In genomic region chr14:57565626-57566025, GRCm38 (mm10) we compare ENCODE assay signal across 12 mouse cellular contexts. TPM values are rescaled to one million over a fixed set of nuclear protein-coding genes. Genes with fewer than 3 reads are reported as not detected.
"Had no signal": no experiment of that assay in that cellular context is flagged by ENCODE, and none has a peak within 500 bp of the region (broad histone marks: within the 10 kb centered on the region; RNA-seq: fewer than 3 reads in every experiment).

No protein-coding gene starts in this region.

- DNase-seq: kidney, postnatal 10 days; kidney, postnatal 36 days; layer of hippocampus, postnatal 36 days; liver, embryonic 13.5 days; lung, embryonic 14.5 days; retina, postnatal 1 day; right cerebral cortex, postnatal 25 days; spleen, adult 18-20 months; thymus, postnatal 25 days had no signal

RNA-seq across cellular contexts. Expression of gene Il17d, which starts 41.0 kb away (rescaled TPM):
- total RNA-seq: liver, adult 2 months; megakaryocyte, adult 5-6 weeks; neutrophil, adult 5-6 weeks had no signal
